Mouse (Mus musculus) megakaryocyte progenitor cell, adult 5-6 weeks (primary cell): ENCODE data around the gene Gfpt1. TPM values are rescaled to one million over a fixed set of nuclear protein-coding genes. Genes with fewer than 3 reads are reported as not detected.

ENCODE experiments used
- ATAC-seq: replicated peaks from 2 replicates; pipeline ENCODE4 v1.8.0; 2016; ENCODE audit warnings: mild to moderate bottlenecking, moderate TSS enrichment, inconsistent platforms; ENCODE audit not compliant: poor library complexity
- total RNA-seq, 2 experiments: library from RNA; stranded (forward) in 1 of 2; stranded (reverse) in 1 of 2; fragments of 157-497, 149-512 nt in 1 of 2; fragments of 200-1000 nt in 1 of 2; gene quantifications; 2 replicates each; pipeline versions ENCODE4 v1.2.3 to v1.2.4; 2015 to 2017

The Gfpt1 gene
- total RNA-seq, 2 experiments from 2014 or later = 15.0 to 26.3 TPM

GRCm38 (mm10) chr6:87099671-87100296, 57.1 kb downstream of the Gfpt1 start:
- ATAC-seq = no peak

GRCm38 (mm10) chr6:87100297-87101020, 57.8 kb downstream of the Gfpt1 start:
- ATAC-seq = no peak

GRCm38 (mm10) chr6:87101281-87101954, 58.8 kb downstream of the Gfpt1 start:
- ATAC-seq = peak; percentile 92

GRCm38 (mm10) chr6:87101955-87102353, 59.3 kb downstream of the Gfpt1 start:
- no peak for ATAC-seq

- no peak for ATAC-seq
These were observed 59.8 kb downstream of the Gfpt1 start for GRCm38 (mm10) chr6:87102421-87102911.

GRCm38 (mm10) chr6:87103314-87103713, 60.7 kb downstream of the Gfpt1 start:
- no peak for ATAC-seq

- no peak for ATAC-seq
These were observed 61.6 kb downstream of the Gfpt1 start, which contains the start of gene D6Ertd527e for GRCm38 (mm10) chr6:87104123-87104796. TSS of gene D6Ertd527e (plus strand) at chr6:87104746.

GRCm38 (mm10) chr6:87111493-87111892, 68.8 kb downstream of the Gfpt1 start:
- no peak for ATAC-seq

- no peak for ATAC-seq
These were observed 69.5 kb downstream of the Gfpt1 start for GRCm38 (mm10) chr6:87112125-87112524.

GRCm38 (mm10) chr6:87115981-87116380, 73.3 kb downstream of the Gfpt1 start:
- ATAC-seq = no peak

GRCm38 (mm10) chr6:87116596-87116995, 74.0 kb downstream of the Gfpt1 start:
- ATAC-seq = no peak

- peak; percentile 80 for ATAC-seq
These were observed 76.6 kb downstream of the Gfpt1 start for GRCm38 (mm10) chr6:87119066-87119837.

- no peak for ATAC-seq
These were observed 77.3 kb downstream of the Gfpt1 start for GRCm38 (mm10) chr6:87119975-87120374.

GRCm38 (mm10) chr6:87120661-87121060, 78.0 kb downstream of the Gfpt1 start:
- 0 out of 2 replicates have a peak, but pooled peaks have one; percentile 23 for ATAC-seq

GRCm38 (mm10) chr6:87121961-87122360, 79.3 kb downstream of the Gfpt1 start:
- no peak for ATAC-seq

GRCm38 (mm10) chr6:87123406-87123805, 80.8 kb downstream of the Gfpt1 start:
- no peak for ATAC-seq

GRCm38 (mm10) chr6:87123973-87124372, 81.3 kb downstream of the Gfpt1 start:
- ATAC-seq = no peak

GRCm38 (mm10) chr6:87127049-87127753, 84.6 kb downstream of the Gfpt1 start:
- no peak for ATAC-seq

- 0 out of 2 replicates have a peak, but pooled peaks have one; percentile 9 for ATAC-seq
These were observed 87.2 kb downstream of the Gfpt1 start for GRCm38 (mm10) chr6:87129861-87130260.

- ATAC-seq = no peak
These were observed 88.0 kb downstream of the Gfpt1 start for GRCm38 (mm10) chr6:87130628-87131027.
